Mouse (Mus musculus): ENCODE results near the gene Wipi2. TPM values are rescaled to one million over a fixed set of nuclear protein-coding genes. Genes with fewer than 3 reads are reported as not detected.

Gene Wipi2
- total and polyA plus RNA-seq, 2 experiments from 2014 or later, result 42.3 to 69.7 TPM

DNA sequence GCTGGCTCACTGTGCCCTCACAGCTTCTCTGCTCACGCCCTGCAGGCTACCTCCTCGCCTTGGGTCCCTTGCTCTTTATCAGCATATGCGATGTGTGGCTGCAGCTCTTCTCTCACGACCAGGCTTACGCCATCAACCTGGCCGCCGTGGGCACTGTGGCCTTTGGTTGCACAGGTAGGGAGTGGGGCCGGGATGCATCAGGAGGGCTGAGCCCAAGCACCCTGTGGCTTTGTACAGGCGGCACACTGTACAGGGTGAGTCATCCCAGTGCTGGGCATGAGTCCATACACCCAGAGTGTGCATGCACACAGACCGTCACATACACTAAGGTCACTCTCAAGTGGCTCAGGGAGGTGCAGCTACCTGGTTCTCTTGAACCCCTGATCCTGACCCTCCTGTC lies 86.5 kb downstream of the Wipi2 start:
- no peaks in the 10 kb centered on the region for H3K4me1 ChIP-seq (ENCODE audit: insufficient read depth, low read length)
- H3K4me2 ChIP-seq (ENCODE audit: low read depth, low read length, poor library complexity, severe bottlenecking), result no peak overlapping the region
- H3K27me3 ChIP-seq (ENCODE audit: insufficient read depth, low read length), result no peaks in the 10 kb centered on the region
- H3K4me3 ChIP-seq (ENCODE audit: low read depth, low read length), result no peak overlapping the region
- no peak overlapping the region for H3K9ac ChIP-seq (replicated peaks; ENCODE audit: low read length, poor library complexity, severe bottlenecking)
- TF ChIP-seq CTCF (IDR thresholded peaks at IDR 0.05), result no peak
- DNase-seq (ENCODE audit: low spot score) (no peak), ATAC-seq (ENCODE audit: low FRiP score) (no peak)
- no peak overlapping the region for H3K27ac ChIP-seq (ENCODE audit: low read depth, low read length)
- no peaks in the 10 kb centered on the region for H3K9me3 ChIP-seq (ENCODE audit: low read length)
- H3K36me3 ChIP-seq (ENCODE audit: insufficient read depth, low read length), result peaks cover 54% of the 10 kb centered on the region
- 94% methylated on average over 10 of the region's 10 CpGs for WGBS

DNA sequence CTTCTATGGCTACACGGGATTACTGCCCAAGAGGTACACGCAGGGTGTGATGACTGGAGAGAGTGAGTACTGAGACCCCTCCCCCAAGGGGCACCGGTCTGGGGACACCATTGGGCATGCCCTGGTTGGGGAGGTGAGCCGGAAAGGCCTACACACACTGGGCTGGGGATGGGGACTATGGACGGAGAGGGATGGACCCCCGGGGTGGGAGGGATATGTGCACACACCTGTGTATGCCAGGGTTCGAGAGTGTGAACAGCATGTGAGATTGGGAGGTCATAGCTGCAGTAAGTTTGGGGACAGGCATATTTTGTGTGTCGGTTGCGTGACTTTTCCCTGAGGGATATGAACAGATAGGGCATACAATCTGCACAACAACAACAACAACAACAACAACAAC lies 87.6 kb downstream of the Wipi2 start:
- no peak overlapping the region for H3K4me3 ChIP-seq (ENCODE audit: low read depth, low read length)
- H3K27ac ChIP-seq (ENCODE audit: low read depth, low read length), result no peak overlapping the region
- no peaks in the 10 kb centered on the region for H3K27me3 ChIP-seq (ENCODE audit: insufficient read depth, low read length)
- WGBS, result 87% methylated on average over 9 of the region's 9 CpGs
- DNase-seq (ENCODE audit: low spot score), result no peak
- H3K36me3 ChIP-seq (ENCODE audit: insufficient read depth, low read length), result peaks cover 54% of the 10 kb centered on the region
- no peaks in the 10 kb centered on the region for H3K4me1 ChIP-seq (ENCODE audit: insufficient read depth, low read length)
- no peaks in the 10 kb centered on the region for H3K9me3 ChIP-seq (ENCODE audit: low read length)
- no peak overlapping the region for H3K9ac ChIP-seq (replicated peaks; ENCODE audit: low read length, poor library complexity, severe bottlenecking)
- no peak overlapping the region for H3K4me2 ChIP-seq (ENCODE audit: low read depth, low read length, poor library complexity, severe bottlenecking)
- ATAC-seq (ENCODE audit: low FRiP score), result no peak
- no peak for TF ChIP-seq CTCF (IDR thresholded peaks at IDR 0.05)

- DNase-seq (ENCODE audit: low spot score), result no peak
- Histone ChIP-seq H3K4me3 (ENCODE audit: low read depth, low read length) (no peak overlapping the region), H3K27ac (ENCODE audit: low read depth, low read length) (no peak overlapping the region), H3K4me2 (ENCODE audit: low read depth, low read length, poor library complexity, severe bottlenecking) (no peak overlapping the region), H3K9ac (replicated peaks; ENCODE audit: low read length, poor library complexity, severe bottlenecking) (no peak overlapping the region), H3K27me3 (ENCODE audit: insufficient read depth, low read length) (no peaks in the 10 kb centered on the region), H3K36me3 (ENCODE audit: insufficient read depth, low read length) (peaks cover 49% of the 10 kb centered on the region), H3K9me3 (ENCODE audit: low read length) (no peaks in the 10 kb centered on the region), H3K4me1 (ENCODE audit: insufficient read depth, low read length) (no peaks in the 10 kb centered on the region)
- no peak for ATAC-seq (ENCODE audit: low FRiP score)
- 87% methylated on average over 6 of the region's 6 CpGs for WGBS
- TF ChIP-seq CTCF (IDR thresholded peaks at IDR 0.05), result no peak
Observed at GRCm38 (mm10) chr5:142716056-142716455, 88.6 kb downstream of the Wipi2 start.

DNA sequence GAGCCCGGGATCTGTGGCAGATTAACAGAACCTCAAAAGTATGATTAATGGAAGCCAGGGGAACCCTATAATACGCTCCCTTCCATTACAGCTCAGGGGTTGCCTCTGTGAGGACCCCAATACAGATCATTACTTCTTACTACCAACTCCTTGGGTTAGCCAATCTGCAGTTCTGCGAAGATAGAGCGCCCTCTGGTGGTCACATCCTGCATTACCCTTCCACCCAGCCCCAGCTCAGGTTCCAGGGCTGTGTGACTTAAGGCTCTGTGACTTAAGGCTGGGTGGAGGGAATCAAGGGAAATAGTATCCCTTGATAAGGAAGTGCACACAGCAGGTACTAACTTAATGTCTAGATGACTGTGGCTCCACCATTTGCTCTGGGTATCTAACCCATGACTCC lies 90.5 kb downstream of the Wipi2 start:
- WGBS, result 23% methylated on average over 4 of the region's 4 CpGs
- no peak overlapping the region for H3K4me2 ChIP-seq (ENCODE audit: low read depth, low read length, poor library complexity, severe bottlenecking)
- peaks cover 48% of the 10 kb centered on the region for H3K36me3 ChIP-seq (ENCODE audit: insufficient read depth, low read length)
- H3K9me3 ChIP-seq (ENCODE audit: low read length), result no peaks in the 10 kb centered on the region
- H3K27ac ChIP-seq (ENCODE audit: low read depth, low read length), result no peak overlapping the region
- DNase-seq (ENCODE audit: low spot score), result peak; percentile 75
- H3K27me3 ChIP-seq (ENCODE audit: insufficient read depth, low read length), result no peaks in the 10 kb centered on the region
- H3K4me1 ChIP-seq (ENCODE audit: insufficient read depth, low read length), result no peaks in the 10 kb centered on the region
- TF ChIP-seq CTCF (IDR thresholded peaks at IDR 0.05), result peak; percentile 99
- H3K9ac ChIP-seq (replicated peaks; ENCODE audit: low read length, poor library complexity, severe bottlenecking), result no peak overlapping the region
- ATAC-seq (ENCODE audit: low FRiP score), result peak; percentile 32; the same call in 1 of the 2 replicates
- no peak overlapping the region for H3K4me3 ChIP-seq (ENCODE audit: low read depth, low read length)

- WGBS, result 76% methylated on average over 25 of the region's 25 CpGs
- Histone ChIP-seq H3K27me3 (ENCODE audit: insufficient read depth, low read length) (no peaks in the 10 kb centered on the region), H3K4me2 (ENCODE audit: low read depth, low read length, poor library complexity, severe bottlenecking) (no peak overlapping the region), H3K4me3 (ENCODE audit: low read depth, low read length) (no peak overlapping the region), H3K27ac (ENCODE audit: low read depth, low read length) (no peak overlapping the region), H3K9me3 (ENCODE audit: low read length) (no peaks in the 10 kb centered on the region), H3K9ac (replicated peaks; ENCODE audit: low read length, poor library complexity, severe bottlenecking) (no peak overlapping the region), H3K36me3 (ENCODE audit: insufficient read depth, low read length) (peaks cover 48% of the 10 kb centered on the region), H3K4me1 (ENCODE audit: insufficient read depth, low read length) (no peaks in the 10 kb centered on the region)
- no peak for DNase-seq (ENCODE audit: low spot score)
- ATAC-seq (ENCODE audit: low FRiP score), result no peak
- no peak for TF ChIP-seq CTCF (IDR thresholded peaks at IDR 0.05)
Observed at GRCm38 (mm10) chr5:142718486-142718885, 91.0 kb downstream of the Wipi2 start.

DNA sequence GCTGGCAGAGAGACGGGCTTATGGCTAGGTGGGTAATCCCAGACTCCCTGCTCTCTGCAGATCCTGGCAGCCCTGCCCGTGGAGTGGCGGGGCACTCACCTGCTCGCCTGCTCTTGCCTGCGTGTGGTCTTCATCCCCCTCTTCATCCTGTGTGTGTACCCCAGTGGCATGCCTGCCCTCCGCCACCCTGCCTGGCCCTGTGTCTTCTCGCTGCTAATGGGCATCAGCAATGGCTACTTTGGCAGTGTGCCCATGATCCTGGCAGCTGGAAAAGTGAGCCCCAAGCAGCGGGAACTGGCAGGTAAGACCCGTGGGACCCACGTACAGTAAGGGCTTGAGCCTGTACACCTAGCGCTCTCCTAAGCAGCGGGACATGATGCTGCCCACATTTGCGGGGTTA lies 92.4 kb downstream of the Wipi2 start:
- no peak for DNase-seq (ENCODE audit: low spot score)
- Histone ChIP-seq H3K36me3 (ENCODE audit: insufficient read depth, low read length) (peaks cover 36% of the 10 kb centered on the region), H3K4me1 (ENCODE audit: insufficient read depth, low read length) (no peaks in the 10 kb centered on the region; the same call in 1 of the 2 replicates), H3K4me3 (ENCODE audit: low read depth, low read length) (no peak overlapping the region), H3K27ac (ENCODE audit: low read depth, low read length) (no peak overlapping the region), H3K9ac (replicated peaks; ENCODE audit: low read length, poor library complexity, severe bottlenecking) (no peak overlapping the region), H3K4me2 (ENCODE audit: low read depth, low read length, poor library complexity, severe bottlenecking) (no peak overlapping the region), H3K9me3 (ENCODE audit: low read length) (no peaks in the 10 kb centered on the region), H3K27me3 (ENCODE audit: insufficient read depth, low read length) (no peaks in the 10 kb centered on the region)
- TF ChIP-seq CTCF (IDR thresholded peaks at IDR 0.05), result no peak
- no peak for ATAC-seq (ENCODE audit: low FRiP score)
- WGBS, result 88% methylated on average over 13 of the region's 13 CpGs

Other genes with a start within 250 kb of the Wipi2 start
- 28.0 and 30.0 TPM in 2 replicates for gene Foxk1, start 226.2 kb upstream of the Wipi2 start, total RNA-seq (2014; rRNA removed)
- 4.9 and 7.1 TPM in 2 replicates for gene Foxk1, start 226.2 kb upstream of the Wipi2 start, polyA plus RNA-seq (2015; fragmentation: Nextera tagmentation; extraction: Ambion mirVana)
- gene Ap5z1, start 163.8 kb upstream of the Wipi2 start, total RNA-seq (2014; rRNA removed), result 11.5 and 15.3 TPM in 2 replicates
- gene Ap5z1, start 163.8 kb upstream of the Wipi2 start, polyA plus RNA-seq (2015; fragmentation: Nextera tagmentation; extraction: Ambion mirVana), result 6.6 and 7.1 TPM in 2 replicates
- gene Papolb, start 97.6 kb upstream of the Wipi2 start, total RNA-seq (2014; rRNA removed), result 0.66 and 0.85 TPM in 2 replicates
- 0.09 and 0.14 TPM in 2 replicates for gene Papolb, start 97.6 kb upstream of the Wipi2 start, polyA plus RNA-seq (2015; fragmentation: Nextera tagmentation; extraction: Ambion mirVana)
- gene Radil, start 76.6 kb upstream of the Wipi2 start, total RNA-seq (2014; rRNA removed), result 17.0 and 20.4 TPM in 2 replicates
- gene Radil, start 76.6 kb upstream of the Wipi2 start, polyA plus RNA-seq (2015; fragmentation: Nextera tagmentation; extraction: Ambion mirVana), result 15.4 and 17.2 TPM in 2 replicates
- 114 and 153 TPM in 2 replicates for gene Mmd2, start 18.9 kb upstream of the Wipi2 start, total RNA-seq (2014; rRNA removed)
- 120 and 137 TPM in 2 replicates for gene Mmd2, start 18.9 kb upstream of the Wipi2 start, polyA plus RNA-seq (2015; fragmentation: Nextera tagmentation; extraction: Ambion mirVana)
- gene Slc29a4, start 64.8 kb downstream of the Wipi2 start, total RNA-seq (2014; rRNA removed), result 59.8 and 67.1 TPM in 2 replicates
- 67.4 and 67.6 TPM in 2 replicates for gene Slc29a4, start 64.8 kb downstream of the Wipi2 start, polyA plus RNA-seq (2015; fragmentation: Nextera tagmentation; extraction: Ambion mirVana)
- gene Tnrc18, start 190.0 kb downstream of the Wipi2 start, total RNA-seq (2014; rRNA removed), result 114 and 142 TPM in 2 replicates
- gene Tnrc18, start 190.0 kb downstream of the Wipi2 start, polyA plus RNA-seq (2015; fragmentation: Nextera tagmentation; extraction: Ambion mirVana), result 17.4 and 19.4 TPM in 2 replicates